Mouse (Mus musculus) layer of hippocampus, adult 18-20 months (tissue): Measurements from ENCODE around the gene Cfap299. TPM values are rescaled to one million over a fixed set of nuclear protein-coding genes. Genes with fewer than 3 reads are reported as not detected.

Source experiments
- DNase-seq, 2 experiments: peaks; one replicate each; pipeline ENCODE4 v3.0.0; 2022; ENCODE audit warnings: low spot score in 2 of 2
- microRNA-seq, 2 experiments: library from miRNA; unstranded; fragments of <30 nt; microRNA quantifications; one replicate each; pipeline ENCODE4 v1.2.0; 2021
- total RNA-seq, 2 experiments: library from RNA; stranded (reverse); gene quantifications; 2 replicates each; pipeline ENCODE4 v1.2.3; 2021

The Cfap299 gene
- total RNA-seq, 2 experiments from 2014 or later: 0.41 to 0.89 TPM

DNA sequence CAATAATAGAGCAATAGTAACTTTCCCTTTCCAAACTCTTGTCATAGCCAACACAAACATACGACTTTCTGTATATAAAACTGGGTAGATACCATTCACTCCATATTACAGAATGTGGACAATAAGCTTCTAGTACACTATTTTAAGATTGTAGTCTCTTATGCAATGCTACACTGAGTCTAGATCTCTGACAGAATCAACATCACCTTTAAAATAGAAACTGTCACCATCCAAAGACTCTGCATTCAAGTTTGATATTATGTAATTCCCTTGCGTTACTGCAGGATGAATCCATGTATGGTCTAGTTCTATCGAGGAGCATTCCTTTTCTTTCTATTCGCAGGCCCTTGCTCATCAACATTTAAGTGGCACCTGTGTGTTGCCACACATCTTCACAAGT lies 477.4 kb downstream of the Cfap299 start:
- no peak for DNase-seq

- DNase-seq: no peak
Measured at GRCm38 (mm10) chr5:98807022-98807421, 477.9 kb downstream of the Cfap299 start.

DNA sequence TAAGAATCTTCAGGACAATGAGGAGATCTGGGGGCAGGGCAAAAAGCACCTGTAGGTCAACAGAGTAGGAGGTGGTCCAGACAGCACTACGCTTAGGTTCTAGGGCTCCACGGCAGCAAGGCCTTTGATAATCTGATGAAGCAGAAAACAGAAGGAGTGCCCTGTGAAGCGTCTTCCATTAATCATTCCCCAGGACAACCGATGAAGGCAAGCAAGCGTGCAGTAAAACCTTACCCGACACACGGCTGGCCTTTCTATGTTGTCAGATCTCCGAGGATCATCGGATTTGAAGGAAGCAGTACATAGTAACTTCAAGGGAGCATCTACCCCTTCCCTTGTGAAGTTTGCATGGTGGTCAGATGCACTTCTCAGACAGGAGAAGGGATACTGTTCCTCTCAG lies 478.8 kb downstream of the Cfap299 start:
- no peak for DNase-seq

- DNase-seq: no peak
Measured at GRCm38 (mm10) chr5:98812380-98812779, 483.3 kb downstream of the Cfap299 start.

DNA sequence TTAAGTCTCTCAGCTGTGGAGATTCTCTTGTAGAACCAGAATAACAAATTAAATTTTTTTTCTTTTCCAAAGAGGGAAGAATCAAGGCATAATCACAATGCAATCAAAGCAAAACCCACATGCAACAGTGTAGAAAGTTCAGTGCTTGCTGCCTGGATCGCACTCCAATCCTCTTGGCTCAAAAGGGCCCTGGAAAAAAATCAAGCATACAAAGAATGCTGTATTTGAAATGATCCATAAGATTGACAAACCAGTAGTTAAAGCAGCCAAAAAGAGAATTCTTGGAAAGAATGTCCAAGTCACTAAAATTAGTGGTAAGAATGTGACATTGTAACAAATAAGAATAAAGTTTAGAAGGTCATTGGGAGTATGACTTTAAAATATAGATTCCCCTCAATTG lies 486.2 kb downstream of the Cfap299 start:
- no peak for DNase-seq

- DNase-seq: no peak
Measured at GRCm38 (mm10) chr5:98833760-98834159, 504.7 kb downstream of the Cfap299 start.

DNA sequence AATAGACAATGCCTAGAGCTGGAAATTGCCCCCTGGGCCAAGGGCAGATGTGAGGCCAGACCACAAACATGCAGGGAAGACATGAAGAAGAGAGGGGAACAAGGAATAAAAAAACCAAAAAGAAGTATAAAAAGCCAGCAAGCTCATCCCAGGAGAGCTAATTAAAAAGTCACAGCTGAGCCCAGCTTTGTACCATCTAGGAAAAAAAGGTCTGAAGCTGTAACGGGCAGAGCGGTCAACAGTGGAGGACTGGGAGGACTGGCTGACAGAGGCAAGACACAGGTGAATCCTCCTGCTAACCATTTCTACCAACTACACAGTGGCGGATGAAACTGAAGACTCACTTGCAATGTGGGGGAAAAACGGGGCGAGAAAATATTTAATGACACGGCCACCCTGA lies 505.2 kb downstream of the Cfap299 start:
- DNase-seq: no peak

DNA sequence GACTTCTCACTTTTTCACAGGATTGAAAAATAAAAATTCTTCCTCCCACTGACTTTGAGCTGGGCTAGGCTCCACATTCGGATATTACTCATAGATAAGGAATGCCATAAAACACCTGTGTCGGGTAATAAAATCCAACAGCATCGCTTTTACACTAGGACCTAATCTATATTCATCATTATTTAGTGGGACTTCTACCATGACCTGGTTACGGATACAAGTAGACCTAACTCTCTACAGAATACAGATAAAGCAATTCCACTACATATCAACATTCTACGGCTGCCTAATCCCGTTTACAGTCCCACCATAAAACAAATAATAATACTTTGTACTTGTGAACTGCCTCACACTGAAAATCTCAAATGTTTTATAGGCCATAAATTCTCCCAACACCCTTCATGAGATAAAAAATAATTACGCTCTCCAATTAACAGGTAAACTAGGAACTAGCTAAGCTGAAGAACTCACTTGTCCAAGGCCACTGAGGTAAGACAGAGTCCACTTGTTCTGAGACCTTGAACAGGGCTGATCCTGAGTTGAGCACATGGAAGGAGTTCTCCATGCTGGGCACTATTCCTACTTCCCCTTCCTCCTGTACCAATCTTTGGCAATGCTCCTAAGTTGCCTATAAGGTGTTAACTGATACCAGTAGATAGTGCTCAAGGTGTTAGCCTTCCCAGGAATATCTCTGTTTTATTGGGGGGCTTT lies 513.7 kb downstream of the Cfap299 start:
- no peak for DNase-seq

DNA sequence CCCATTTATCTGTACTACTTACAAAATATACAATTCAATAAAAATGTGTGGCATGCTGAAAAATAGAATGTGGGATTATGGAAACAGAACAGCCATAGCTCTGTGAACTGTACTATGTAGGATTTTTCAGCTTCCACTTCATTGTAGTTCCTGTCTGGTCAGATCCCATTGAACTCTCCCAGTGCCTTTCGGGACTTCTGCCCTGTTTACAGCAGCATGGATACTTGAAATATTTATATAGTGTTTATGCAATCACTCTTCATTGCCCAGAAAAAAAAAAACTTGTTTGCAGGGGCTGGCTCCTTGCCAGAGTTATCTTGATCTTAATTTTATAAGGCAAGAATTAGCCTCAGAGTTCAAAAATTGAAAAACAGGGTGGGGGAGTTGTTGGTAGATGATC lies 515.6 kb downstream of the Cfap299 start:
- no peak for DNase-seq

Small RNA genes within 50 kb of the gene (microRNA-seq; reads per million reads assigned to microRNA genes)
- gene Mir703: 0 to 0.20 reads per million in 2 experiments

Other genes with a start within 250 kb of the Cfap299 start
- 10 to 100 TPM; 82.2 to 92.5 TPM for gene Prdm8, start 162.1 kb upstream of the Cfap299 start, total RNA-seq
- gene Fgf5, start 75.1 kb upstream of the Cfap299 start, total RNA-seq: 1 to 10 TPM; 3.8 to 4.8 TPM
- gene Gm11111, start 223.4 kb downstream of the Cfap299 start, total RNA-seq: not detected